Mouse (Mus musculus) lung, adult 2 months (tissue): ENCODE measurements around the gene Dmbt1. TPM values are rescaled to one million over a fixed set of nuclear protein-coding genes. Genes with fewer than 3 reads are reported as not detected.
A peak's percentile ranks its signal among the peaks of the same experiment; 100 is the strongest.

ENCODE experiments used
- DNase-seq: peaks from one replicate; pipeline ENCODE4 v3.0.0; 2022
- H3K4me1 ChIP-seq: fragments of 200-500 bp; 2 replicates; pipeline ENCODE4 v1.6.1; 2011; ENCODE audit warnings: low read length; ENCODE audit not compliant: control insufficient read depth, insufficient read depth
- H3K4me3 ChIP-seq: fragments of 200-500 bp; replicated peaks from 2 replicates; pipeline ENCODE3; 2011; ENCODE audit warnings: low read depth, mild to moderate bottlenecking, control low read depth, low read length; ENCODE audit errors: extremely low read depth
- CTCF ChIP-seq: fragments of 200-500 bp; IDR thresholded peaks from 2 replicates; pipeline ENCODE4 v1.5.1; 2011; ENCODE audit warnings: mild to moderate bottlenecking, low read length, control low read depth; ENCODE audit not compliant: insufficient read depth
- POLR2A ChIP-seq: fragments of 200-500 bp; IDR thresholded peaks from 2 replicates; pipeline ENCODE4 v1.6.1; 2011; ENCODE audit warnings: low read depth, mild to moderate bottlenecking, control low read depth, low read length, borderline replicate concordance; ENCODE audit errors: extremely low read depth
- WGBS: fragments of 180-500 bp; shearing (Covaris S2); methylation state at CpG from one replicate; pipeline ENCODE4 v1.1.7; 2018; 5-methylcytosine and 5-hydroxymethylcytosine counted together
- polyA plus RNA-seq: library from polyadenylated mRNA; depleted of rRNA; stranded (reverse); fragments of >200 nt; gene quantifications from 2 replicates; pipeline ENCODE4 v1.2.3, GENCODE M21; 2012

Gene Dmbt1
- polyA plus RNA-seq, 1 experiment = 0.12 TPM

GRCm38 (mm10) chr7:131112486-131112885, 80.6 kb downstream of the Dmbt1 start:
- DNase-seq = peak; percentile 34

GRCm38 (mm10) chr7:131113676-131114075, 81.8 kb downstream of the Dmbt1 start:
- peak; percentile 3 for DNase-seq
- 37% methylated on average over 6 of the region's 6 CpGs for WGBS
- TF ChIP-seq CTCF (no peak), POLR2A (no peak)
- H3K4me3 ChIP-seq = no peak overlapping the region
- no peaks in the 10 kb centered on the region for H3K4me1 ChIP-seq

More at GRCm38 (mm10) chr7:131112486-131112885, 80.6 kb downstream of the Dmbt1 start:
- 30% methylated on average over 3 of the region's 3 CpGs for WGBS
- H3K4me3 ChIP-seq = no peak overlapping the region
- H3K4me1 ChIP-seq = no peaks in the 10 kb centered on the region
- TF ChIP-seq POLR2A = no peak
- TF ChIP-seq CTCF = peak; percentile 71

- TF ChIP-seq CTCF (no peak), POLR2A (no peak)
- WGBS = 58% methylated on average over 2 of the region's 2 CpGs
- no peak for DNase-seq
- Histone ChIP-seq H3K4me1 (no peaks in the 10 kb centered on the region), H3K4me3 (no peak overlapping the region)
These were observed 82.6 kb downstream of the Dmbt1 start for GRCm38 (mm10) chr7:131114434-131114833.

- Histone ChIP-seq H3K4me1 (no peaks in the 10 kb centered on the region), H3K4me3 (no peak overlapping the region)
- TF ChIP-seq POLR2A (no peak), CTCF (no peak)
- WGBS = 79% methylated on average over 2 of the region's 2 CpGs
- DNase-seq = no peak
These were observed 90.5 kb downstream of the Dmbt1 start for GRCm38 (mm10) chr7:131122210-131122807.

GRCm38 (mm10) chr7:131130021-131130420, 98.2 kb downstream of the Dmbt1 start:
- no peak overlapping the region for H3K4me3 ChIP-seq
- 56% methylated on average over 12 of the region's 12 CpGs for WGBS
- TF ChIP-seq POLR2A = no peak
- no peak for TF ChIP-seq CTCF
- no peaks in the 10 kb centered on the region for H3K4me1 ChIP-seq
- no peak for DNase-seq

GRCm38 (mm10) chr7:131133181-131133580, 101.3 kb downstream of the Dmbt1 start:
- no peak for DNase-seq
- TF ChIP-seq POLR2A (no peak), CTCF (no peak)
- H3K4me1 ChIP-seq = no peaks in the 10 kb centered on the region
- 56% methylated on average over 3 of the region's 3 CpGs for WGBS
- no peak overlapping the region for H3K4me3 ChIP-seq

GRCm38 (mm10) chr7:131146214-131146613, 114.4 kb downstream of the Dmbt1 start, which contains the start of gene 4933402N03Rik:
Gene 4933402N03Rik (minus strand): TSS chr7:131146314.
- H3K4me1 ChIP-seq = no peaks in the 10 kb centered on the region
- 78% methylated on average over 2 of the region's 2 CpGs for WGBS
- TF ChIP-seq POLR2A = no peak
- TF ChIP-seq CTCF = no peak
- no peak for DNase-seq
- H3K4me3 ChIP-seq = no peak within 1 kb of the TSS

- H3K4me3 ChIP-seq = no peak overlapping the region
- no peaks in the 10 kb centered on the region for H3K4me1 ChIP-seq
- DNase-seq = no peak
- 62% methylated on average over 3 of the region's 3 CpGs for WGBS
- TF ChIP-seq POLR2A = no peak
- TF ChIP-seq CTCF = no peak
These were observed 118.3 kb downstream of the Dmbt1 start for GRCm38 (mm10) chr7:131150179-131150578.

- no peak overlapping the region for H3K4me3 ChIP-seq
- 46% methylated on average over 5 of the region's 5 CpGs for WGBS
- TF ChIP-seq POLR2A (no peak), CTCF (no peak)
- no peaks in the 10 kb centered on the region for H3K4me1 ChIP-seq
- DNase-seq = no peak
These were observed 121.2 kb downstream of the Dmbt1 start for GRCm38 (mm10) chr7:131153044-131153443.

GRCm38 (mm10) chr7:131162251-131162650, 130.4 kb downstream of the Dmbt1 start:
- H3K4me3 ChIP-seq = no peak overlapping the region
- H3K4me1 ChIP-seq = no peaks in the 10 kb centered on the region
- DNase-seq = no peak
- TF ChIP-seq POLR2A (no peak), CTCF (no peak)
- 51% methylated on average over 7 of the region's 7 CpGs for WGBS

- TF ChIP-seq CTCF (no peak), POLR2A (no peak)
- no peak for DNase-seq
- no peaks in the 10 kb centered on the region for H3K4me1 ChIP-seq
- 73% methylated on average over 3 of the region's 3 CpGs for WGBS
- no peak overlapping the region for H3K4me3 ChIP-seq
These were observed 135.9 kb downstream of the Dmbt1 start for GRCm38 (mm10) chr7:131167771-131168170.
